Mouse (Mus musculus) bone marrow macrophage, adult 2 months (primary cell): ENCODE measurements around the gene Xrcc5.

ENCODE experiments used
- CTCF ChIP-seq: IDR thresholded peaks from 2 replicates; pipeline ENCODE4 v1.5.1; 2012; ENCODE audit warnings: low read depth, mild to moderate bottlenecking, low read length, moderate library complexity
- POLR2A ChIP-seq: IDR thresholded peaks from 2 replicates; pipeline ENCODE4 v1.6.1; 2012; ENCODE audit warnings: mild to moderate bottlenecking, low read depth, low read length, borderline replicate concordance

- no peak for TF ChIP-seq POLR2A
- no peak for TF ChIP-seq CTCF
Measured at GRCm38 (mm10) chr1:72383651-72384050, 76.4 kb downstream of the Xrcc5 start.
